Mouse (Mus musculus): Measurements from ENCODE around the gene Strn3. TPM values are rescaled to one million over a fixed set of nuclear protein-coding genes. Genes with fewer than 3 reads are reported as not detected.

Gene Strn3
- polyA plus RNA-seq, 2 experiments, result 67.4 to 73.3 TPM

DNA sequence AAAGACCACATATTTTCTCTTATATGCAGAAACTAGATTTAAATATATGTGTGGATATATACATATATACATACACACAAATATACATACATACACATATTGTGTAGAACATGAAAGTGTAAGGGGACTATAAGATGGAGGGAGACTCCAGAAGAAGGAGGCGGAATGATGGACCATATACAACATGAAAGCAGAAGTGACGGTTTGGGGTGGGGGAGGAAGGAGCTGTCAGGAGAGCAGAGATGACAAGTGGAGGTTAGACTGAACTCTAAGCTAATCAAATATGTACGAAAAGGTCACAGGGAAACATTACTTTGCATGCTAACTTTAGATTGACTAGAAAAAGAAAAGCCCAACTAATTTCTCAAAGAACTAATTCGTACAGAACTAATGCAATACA lies 119.0 kb downstream of the Strn3 start:
- Histone ChIP-seq H3K36me3 (ENCODE audit: control insufficient read depth, insufficient read depth, low read length) (no peaks in the 10 kb centered on the region), H3K4me3 (replicated peaks; ENCODE audit: low read length) (no peak overlapping the region)

DNA sequence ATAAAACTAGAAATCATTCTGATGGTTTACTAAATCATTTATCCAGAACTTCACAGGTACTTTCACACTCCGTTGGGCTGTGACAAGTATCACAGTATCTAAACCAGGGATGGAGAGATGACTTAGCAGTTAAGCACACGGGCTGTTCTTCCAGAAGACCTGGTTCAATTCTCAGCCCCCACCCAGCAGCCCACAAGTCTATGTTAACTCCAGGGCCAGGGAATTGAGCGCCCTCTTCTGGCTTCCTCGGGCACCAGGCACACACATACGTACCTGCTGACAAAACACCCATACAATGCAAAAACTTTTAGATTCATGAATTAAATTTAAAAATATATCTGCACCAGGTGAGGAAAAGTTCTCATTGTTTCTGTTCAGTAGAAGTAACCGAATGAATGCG lies 121.8 kb downstream of the Strn3 start:
- no peak for TF ChIP-seq POLR2A (IDR thresholded peaks at IDR 0.05; ENCODE audit: borderline replicate concordance, extremely low read depth, insufficient read depth, insufficient read length)
- 69% methylated on average over 7 of the region's 7 CpGs for WGBS
- no peak overlapping the region for H3K9ac ChIP-seq (ENCODE audit: low read depth, low read length, severe bottlenecking)
- no peak overlapping the region for H3K4me3 ChIP-seq (replicated peaks; ENCODE audit: low read length)
- no peaks in the 10 kb centered on the region for H3K27me3 ChIP-seq (ENCODE audit: control insufficient read depth, insufficient read depth, low read length)
- H3K4me2 ChIP-seq (replicated peaks; ENCODE audit: low read depth, low read length, severe bottlenecking), result no peak overlapping the region
- no peak overlapping the region for H3K27ac ChIP-seq (replicated peaks; ENCODE audit: low read depth, low read length)
- H3K36me3 ChIP-seq (ENCODE audit: control insufficient read depth, insufficient read depth, low read length), result no peaks in the 10 kb centered on the region
- DNase-seq (ENCODE audit: low spot score) (no peak), ATAC-seq (ENCODE audit: low FRiP score, low read depth) (no peak)
- H3K4me1 ChIP-seq (ENCODE audit: control insufficient read depth, insufficient read depth, low read length), result no peaks in the 10 kb centered on the region
- H3K9me3 ChIP-seq (ENCODE audit: control insufficient read depth, low read length), result no peaks in the 10 kb centered on the region

More for the DNA sequence above, 119.0 kb downstream of the Strn3 start:
- no peak overlapping the region for H3K27ac ChIP-seq (replicated peaks; ENCODE audit: low read depth, low read length)
- TF ChIP-seq POLR2A (IDR thresholded peaks at IDR 0.05; ENCODE audit: borderline replicate concordance, extremely low read depth, insufficient read depth, insufficient read length), result no peak
- H3K4me2 ChIP-seq (replicated peaks; ENCODE audit: low read depth, low read length, severe bottlenecking), result no peak overlapping the region
- no peak overlapping the region for H3K9ac ChIP-seq (ENCODE audit: low read depth, low read length, severe bottlenecking)
- no peaks in the 10 kb centered on the region for H3K9me3 ChIP-seq (ENCODE audit: control insufficient read depth, low read length)
- ATAC-seq (ENCODE audit: low FRiP score, low read depth), result no peak
- 81% methylated on average over 4 of the region's 4 CpGs for WGBS
- no peaks in the 10 kb centered on the region for H3K4me1 ChIP-seq (ENCODE audit: control insufficient read depth, insufficient read depth, low read length)
- DNase-seq (ENCODE audit: low spot score), result no peak
- no peaks in the 10 kb centered on the region for H3K27me3 ChIP-seq (ENCODE audit: control insufficient read depth, insufficient read depth, low read length)

DNA sequence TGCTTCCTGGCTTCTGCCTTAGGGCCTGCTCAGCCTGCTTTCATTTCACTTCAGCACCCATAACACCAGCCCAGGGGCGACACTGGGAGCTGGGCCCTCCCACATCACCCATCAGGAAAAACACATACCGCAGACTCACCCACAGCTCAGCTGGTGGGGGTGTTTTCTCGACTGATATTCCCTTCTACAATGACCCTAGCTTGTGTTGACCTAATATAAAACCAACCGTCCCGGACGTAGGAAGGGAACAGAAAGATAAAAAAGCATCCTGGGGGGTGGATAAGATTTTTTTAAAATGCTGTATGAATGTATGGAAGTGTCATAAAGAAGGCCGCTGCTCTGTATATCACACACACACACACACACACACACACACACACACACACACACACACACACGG lies 122.2 kb downstream of the Strn3 start:
- WGBS, result 90% methylated on average over 8 of the region's 8 CpGs
- no peak overlapping the region for H3K27ac ChIP-seq (replicated peaks; ENCODE audit: low read depth, low read length)
- ATAC-seq (ENCODE audit: low FRiP score, low read depth) (no peak), DNase-seq (ENCODE audit: low spot score) (no peak)
- H3K27me3 ChIP-seq (ENCODE audit: control insufficient read depth, insufficient read depth, low read length), result no peaks in the 10 kb centered on the region
- H3K9me3 ChIP-seq (ENCODE audit: control insufficient read depth, low read length), result no peaks in the 10 kb centered on the region
- no peaks in the 10 kb centered on the region for H3K36me3 ChIP-seq (ENCODE audit: control insufficient read depth, insufficient read depth, low read length)
- H3K9ac ChIP-seq (ENCODE audit: low read depth, low read length, severe bottlenecking), result no peak overlapping the region
- no peak for TF ChIP-seq POLR2A (IDR thresholded peaks at IDR 0.05; ENCODE audit: borderline replicate concordance, extremely low read depth, insufficient read depth, insufficient read length)
- H3K4me3 ChIP-seq (replicated peaks; ENCODE audit: low read length), result no peak overlapping the region
- no peak overlapping the region for H3K4me2 ChIP-seq (replicated peaks; ENCODE audit: low read depth, low read length, severe bottlenecking)
- H3K4me1 ChIP-seq (ENCODE audit: control insufficient read depth, insufficient read depth, low read length), result no peaks in the 10 kb centered on the region

DNA sequence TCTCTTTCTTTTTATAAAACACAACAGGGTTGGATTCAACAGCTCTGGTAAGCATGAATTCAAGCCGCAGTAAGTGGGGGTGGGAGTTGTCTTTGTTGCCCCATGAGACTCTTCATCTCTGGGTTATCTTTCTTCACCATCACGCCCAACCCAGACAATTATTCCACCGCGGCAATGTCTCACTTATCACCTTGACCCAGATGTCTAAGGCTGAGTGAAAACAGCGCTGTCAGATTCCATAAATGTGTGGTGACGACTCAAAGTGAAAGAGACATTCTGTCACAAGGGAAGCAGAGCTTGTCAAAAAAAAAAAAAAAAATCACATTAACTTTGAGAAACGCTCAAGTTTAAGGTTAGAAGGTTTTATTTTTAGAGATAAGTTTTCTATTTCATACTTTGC lies 124.5 kb downstream of the Strn3 start:
- no peak overlapping the region for H3K4me2 ChIP-seq (replicated peaks; ENCODE audit: low read depth, low read length, severe bottlenecking)
- WGBS, result 71% methylated on average over 7 of the region's 7 CpGs
- ATAC-seq (ENCODE audit: low FRiP score, low read depth) (no peak), DNase-seq (ENCODE audit: low spot score) (no peak)
- TF ChIP-seq POLR2A (IDR thresholded peaks at IDR 0.05; ENCODE audit: borderline replicate concordance, extremely low read depth, insufficient read depth, insufficient read length), result no peak
- no peak overlapping the region for H3K4me3 ChIP-seq (replicated peaks; ENCODE audit: low read length)
- H3K27me3 ChIP-seq (ENCODE audit: control insufficient read depth, insufficient read depth, low read length), result no peaks in the 10 kb centered on the region
- H3K9ac ChIP-seq (ENCODE audit: low read depth, low read length, severe bottlenecking), result no peak overlapping the region
- no peak overlapping the region for H3K27ac ChIP-seq (replicated peaks; ENCODE audit: low read depth, low read length)
- H3K4me1 ChIP-seq (ENCODE audit: control insufficient read depth, insufficient read depth, low read length), result no peaks in the 10 kb centered on the region
- no peaks in the 10 kb centered on the region for H3K9me3 ChIP-seq (ENCODE audit: control insufficient read depth, low read length)
- H3K36me3 ChIP-seq (ENCODE audit: control insufficient read depth, insufficient read depth, low read length), result no peaks in the 10 kb centered on the region

DNA sequence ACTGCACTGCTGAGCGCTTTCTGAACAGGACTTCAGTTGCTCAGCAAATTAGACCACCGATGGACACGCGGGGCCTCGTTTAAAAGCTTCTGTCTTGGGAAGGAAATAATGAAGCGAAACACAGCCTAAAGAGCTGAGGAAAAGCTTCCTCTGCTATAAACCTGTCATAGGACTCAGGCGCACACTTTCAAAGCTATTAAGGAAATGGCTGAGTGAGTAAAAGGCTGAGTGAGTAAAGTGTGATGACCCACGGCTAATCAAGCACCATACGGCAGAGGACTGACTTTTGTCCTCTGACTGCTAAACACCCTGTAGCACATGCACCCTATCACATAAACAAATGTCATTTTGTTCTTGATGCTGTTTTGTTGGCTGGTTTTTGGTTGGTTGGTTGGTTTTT lies 130.3 kb downstream of the Strn3 start:
- Histone ChIP-seq H3K4me3 (replicated peaks; ENCODE audit: low read length) (no peak overlapping the region), H3K27me3 (ENCODE audit: control insufficient read depth, insufficient read depth, low read length) (no peaks in the 10 kb centered on the region), H3K4me2 (replicated peaks; ENCODE audit: low read depth, low read length, severe bottlenecking) (no peak overlapping the region), H3K36me3 (ENCODE audit: control insufficient read depth, insufficient read depth, low read length) (no peaks in the 10 kb centered on the region), H3K27ac (replicated peaks; ENCODE audit: low read depth, low read length) (no peak overlapping the region), H3K9me3 (ENCODE audit: control insufficient read depth, low read length) (no peaks in the 10 kb centered on the region), H3K9ac (ENCODE audit: low read depth, low read length, severe bottlenecking) (no peak overlapping the region), H3K4me1 (ENCODE audit: control insufficient read depth, insufficient read depth, low read length) (no peaks in the 10 kb centered on the region)
- 20% methylated on average over 9 of the region's 9 CpGs for WGBS
- no peak for DNase-seq (ENCODE audit: low spot score)
- TF ChIP-seq POLR2A (IDR thresholded peaks at IDR 0.05; ENCODE audit: borderline replicate concordance, extremely low read depth, insufficient read depth, insufficient read length), result no peak
- ATAC-seq (ENCODE audit: low FRiP score, low read depth), result no peak

Other genes with a start within 250 kb of the Strn3 start
- 4.1 and 6.0 TPM in 2 replicates for gene Coch, start 98.6 kb downstream of the Strn3 start, polyA plus RNA-seq (2012; rRNA removed)
- gene Coch, start 98.6 kb downstream of the Strn3 start, polyA plus RNA-seq (2014; fragmentation: Nextera tagmentation; extraction: Ambion mirVana), result 7.6 and 8.6 TPM in 2 replicates
- 15.1 and 18.5 TPM in 2 replicates for gene Ap4s1, start 864 bp downstream of the Strn3 start, polyA plus RNA-seq (2012; rRNA removed)
- 32.8 and 34.6 TPM in 2 replicates for gene Ap4s1, start 864 bp downstream of the Strn3 start, polyA plus RNA-seq (2014; fragmentation: Nextera tagmentation; extraction: Ambion mirVana)
- gene Hectd1, start 137.6 kb upstream of the Strn3 start, polyA plus RNA-seq (2012; rRNA removed), result 32.8 and 35.8 TPM in 2 replicates
- gene Hectd1, start 137.6 kb upstream of the Strn3 start, polyA plus RNA-seq (2014; fragmentation: Nextera tagmentation; extraction: Ambion mirVana), result 44.0 and 45.6 TPM in 2 replicates

All from limb, embryonic 14.5 days (tissue).